Mouse (Mus musculus) spleen, postnatal 4 days (tissue): ENCODE measurements around the gene Eef2k.

Experiments
- DNase-seq, 2 experiments: peaks; one replicate each; pipeline ENCODE4 v3.0.0; 2022; ENCODE audit warnings: low spot score in 2 of 2

Eef2k gene

GRCm38 (mm10) chr7:120842345-120843036 is at the start of gene Eef2k:
TSS of gene Eef2k (plus strand) at chr7:120842831.
- peak; percentile 88 to 93 for DNase-seq

DNA sequence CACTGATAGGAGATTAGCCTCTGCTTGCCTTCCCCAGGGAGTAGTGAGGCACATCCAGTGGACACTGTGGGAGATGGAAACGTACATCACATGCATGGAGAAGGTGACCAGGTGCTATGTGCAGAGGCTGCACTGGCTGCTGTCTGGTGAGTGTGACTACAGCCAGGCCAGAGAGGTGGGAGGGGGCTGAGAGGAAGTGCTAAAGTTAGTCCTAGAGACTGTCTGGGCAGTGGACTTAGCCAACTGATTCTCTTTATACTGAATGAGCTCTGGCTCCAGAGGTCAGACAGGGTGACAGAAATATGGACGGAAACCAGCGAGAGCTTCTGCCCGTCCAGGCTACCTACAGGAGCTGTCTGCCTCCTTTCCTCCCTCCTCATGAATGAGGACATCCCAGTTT is 47.1 kb upstream of the Eef2k start:
- no peak for DNase-seq

- DNase-seq: no peak
These were observed 46.3 kb upstream of the Eef2k start for GRCm38 (mm10) chr7:120796369-120796768.

GRCm38 (mm10) chr7:120803268-120803667 is 39.4 kb upstream of the Eef2k start:
- DNase-seq: no peak

- no peak for DNase-seq
These were observed 32.9 kb upstream of the Eef2k start for GRCm38 (mm10) chr7:120809705-120810104.

DNA sequence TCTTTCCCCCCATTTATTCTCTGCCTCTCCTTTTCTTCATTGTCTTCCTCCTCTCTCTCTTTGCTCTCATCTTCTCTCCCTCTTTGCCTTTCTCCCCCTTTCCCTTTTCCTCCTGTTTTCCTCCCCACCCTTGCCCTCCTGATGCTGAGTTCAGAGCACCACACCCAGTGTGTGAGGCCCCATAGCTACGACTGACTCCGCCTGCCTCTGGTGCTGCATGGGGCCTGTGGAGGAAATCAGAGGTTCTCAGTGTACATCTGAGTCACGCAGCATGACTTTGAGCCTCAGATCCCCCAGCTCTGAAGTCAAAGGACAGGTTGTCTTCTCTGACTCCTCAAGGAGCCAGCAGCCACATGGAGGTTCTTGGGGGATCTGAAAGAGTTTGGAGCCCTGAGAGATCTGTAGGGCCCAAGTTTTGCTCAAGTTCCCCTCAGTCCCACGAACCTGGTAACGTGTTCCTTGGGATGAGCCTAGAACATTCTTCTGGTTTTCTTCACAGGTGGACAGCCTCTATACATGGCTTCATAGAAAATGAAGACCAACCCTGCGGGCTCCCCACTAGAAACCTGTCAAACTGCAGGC is 30.7 kb upstream of the Eef2k start, which contains the start of gene Gm5737:
Gene Gm5737 (plus strand): TSS at position 532 of the 582 bp plus-strand sequence.
- DNase-seq: no peak

- DNase-seq: no peak
These were observed 25.1 kb upstream of the Eef2k start for GRCm38 (mm10) chr7:120817552-120817951.

GRCm38 (mm10) chr7:120819386-120819785 is 23.2 kb upstream of the Eef2k start:
- no peak for DNase-seq

- peak; percentile 53 to 79 for DNase-seq
These were observed 19.4 kb upstream of the Eef2k start for GRCm38 (mm10) chr7:120823248-120823647.

DNA sequence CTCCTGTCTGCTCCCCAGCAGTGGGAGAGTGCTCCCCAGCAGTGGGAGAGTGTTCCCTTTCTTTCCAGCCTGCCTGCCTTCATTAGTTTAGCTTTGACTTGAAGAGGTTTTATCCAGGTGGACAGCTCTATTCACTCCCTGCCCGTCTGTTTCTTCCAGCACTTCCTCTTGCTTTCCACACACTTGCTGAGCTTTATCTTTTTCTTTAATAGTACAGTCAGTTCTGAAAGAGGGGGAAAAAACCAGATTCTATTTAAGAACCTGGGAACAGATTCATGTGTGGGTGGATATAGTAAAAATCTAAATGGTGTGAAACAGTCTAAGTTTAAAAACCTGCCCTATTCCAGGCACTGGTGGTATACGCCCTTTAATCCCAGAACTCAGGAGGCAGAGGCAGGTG is 17.5 kb upstream of the Eef2k start:
- DNase-seq: no peak

- peak in 1 of 2 experiments; percentile 30 for DNase-seq
These were observed 16.2 kb upstream of the Eef2k start for GRCm38 (mm10) chr7:120826408-120826807.

DNA sequence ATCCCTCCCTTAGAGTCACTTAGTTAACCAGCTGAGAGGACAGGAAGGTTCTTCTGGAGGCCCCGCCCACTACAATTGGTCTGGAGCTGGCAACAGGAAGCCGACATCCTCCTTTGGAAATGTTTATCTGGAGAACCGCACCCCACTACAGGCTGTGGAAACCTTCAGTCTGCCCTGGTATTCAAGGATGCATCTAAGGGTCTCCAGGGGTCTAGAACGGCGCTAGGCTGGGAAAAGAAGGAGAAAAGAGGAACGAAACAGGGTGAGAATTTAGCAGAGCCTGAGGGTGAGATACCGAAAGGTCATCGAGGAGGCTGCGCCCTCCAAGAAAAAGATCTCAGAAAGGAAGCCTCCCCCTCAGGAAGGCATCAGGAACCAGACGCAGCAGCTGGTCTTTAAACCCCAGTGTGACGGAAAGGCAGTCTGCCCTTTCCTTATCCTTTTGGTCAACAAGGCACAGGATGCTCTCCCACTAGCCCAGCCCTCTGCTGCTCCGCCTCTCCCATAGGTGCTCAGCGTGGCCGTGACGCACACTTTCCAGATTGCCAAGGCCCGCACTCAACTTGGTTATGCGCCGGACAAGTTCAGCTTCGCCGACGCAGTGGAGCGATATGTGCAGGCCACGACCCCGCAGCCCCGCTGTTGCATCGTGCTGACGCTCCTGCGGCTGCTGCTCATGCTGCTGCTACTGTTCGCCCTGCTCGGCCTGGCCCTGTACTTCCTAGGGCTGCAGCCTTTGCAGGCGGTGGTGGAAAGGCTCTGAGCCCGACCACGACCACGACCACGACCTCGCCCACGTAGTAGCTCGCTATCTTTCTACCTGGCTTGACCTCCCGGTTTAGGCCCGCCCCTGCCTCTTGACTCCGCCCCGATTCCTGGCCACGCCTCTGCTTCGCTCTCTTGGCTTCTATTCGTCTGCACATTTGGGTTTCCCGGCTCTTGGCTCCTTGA is 11.9 kb upstream of the Eef2k start:
- peak; percentile 64 to 80 for DNase-seq

GRCm38 (mm10) chr7:120834426-120834825 is 8.2 kb upstream of the Eef2k start:
- no peak for DNase-seq

DNA sequence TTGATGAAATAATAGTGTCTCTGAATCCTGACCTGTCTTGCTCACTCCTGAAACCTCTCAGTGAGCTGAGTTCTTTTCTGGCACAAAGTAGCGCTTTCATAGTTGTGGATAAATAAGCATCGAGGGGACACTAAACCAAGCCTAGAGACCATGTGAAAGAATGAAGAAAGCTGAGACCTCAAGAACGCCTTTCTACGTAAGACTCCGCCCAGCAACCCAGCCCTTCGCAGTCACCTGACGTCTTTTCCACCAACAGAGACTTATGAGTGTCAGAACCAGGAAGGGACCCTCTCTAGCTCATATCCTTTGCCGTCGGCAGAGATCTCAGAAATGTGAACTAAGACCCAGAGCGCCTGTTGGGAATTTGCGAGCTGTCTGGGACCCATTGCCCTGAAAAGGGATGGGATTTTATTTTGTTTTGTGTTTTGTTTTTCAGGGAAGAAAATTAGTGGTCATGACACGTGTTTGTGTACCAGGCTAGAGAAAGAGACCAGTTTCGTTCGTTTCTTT is 7.7 kb upstream of the Eef2k start:
- DNase-seq: peak; percentile 69 to 79

- peak; percentile 96 to 99 for DNase-seq
These were observed 6.9 kb upstream of the Eef2k start for GRCm38 (mm10) chr7:120835449-120836359.

DNA sequence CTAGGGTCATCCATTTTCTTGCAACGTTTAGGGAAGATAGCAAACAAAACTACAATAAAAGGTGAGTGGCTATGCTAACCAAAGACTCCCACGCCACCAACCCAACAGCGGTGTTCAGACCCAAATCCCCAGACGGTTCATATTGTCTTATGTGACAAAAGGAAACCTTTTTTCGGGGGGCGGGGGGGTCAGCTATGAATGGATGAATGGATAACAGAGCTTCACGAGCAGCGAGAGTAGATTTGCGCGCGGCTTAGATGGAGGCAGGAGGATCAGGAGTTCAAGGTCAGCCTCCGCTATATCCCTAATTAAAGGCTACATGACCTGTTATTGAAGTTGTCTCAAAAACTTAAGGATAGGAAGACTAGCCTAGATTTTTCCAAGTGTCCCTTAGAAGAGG is 6.3 kb upstream of the Eef2k start:
- DNase-seq: peak in 1 of 2 experiments; percentile 48

- no peak for DNase-seq
These were observed 4.0 kb upstream of the Eef2k start for GRCm38 (mm10) chr7:120838436-120839160.

- no peak for DNase-seq
These were observed 2.8 kb upstream of the Eef2k start for GRCm38 (mm10) chr7:120839786-120840185.

DNA sequence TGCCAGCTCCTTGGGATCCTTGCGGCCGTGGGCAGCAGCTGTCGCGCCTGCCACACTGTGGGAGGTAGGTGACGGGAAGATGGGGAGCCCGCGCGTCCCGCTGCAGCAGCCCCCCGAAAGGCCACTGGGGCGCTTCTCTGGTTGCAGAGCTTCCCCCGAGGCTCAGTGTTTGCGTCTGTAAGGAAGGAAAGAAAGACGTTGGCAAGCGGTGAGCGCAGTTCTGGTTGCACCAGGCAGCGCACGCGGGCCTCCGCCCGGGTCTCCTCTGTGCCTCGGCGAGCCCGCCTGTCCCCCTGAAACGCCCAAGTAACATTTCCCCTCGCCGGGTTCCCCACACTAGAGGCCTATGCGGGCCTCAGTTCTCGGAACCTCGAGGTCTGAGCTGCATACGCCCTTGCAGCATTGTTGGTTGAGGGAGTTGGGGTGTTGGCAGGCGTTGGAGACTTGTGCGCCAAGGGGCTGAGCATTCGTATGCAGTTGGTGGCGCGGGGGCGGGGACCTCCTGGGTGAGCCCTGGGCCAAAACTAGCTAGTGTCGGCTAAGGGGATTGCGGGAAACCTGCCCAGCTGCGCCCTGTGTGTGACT is 498 bp downstream of the Eef2k start:
- DNase-seq: peak; percentile 82 to 90

GRCm38 (mm10) chr7:120843852-120844435 is 1.3 kb downstream of the Eef2k start:
- no peak for DNase-seq
